Comparison of ENCODE assay signal across 23 mouse cellular contexts in genomic region chr13:12372755-12373154, GRCm38 (mm10). TPM values are rescaled to one million over a fixed set of nuclear protein-coding genes. Genes with fewer than 3 reads are reported as not detected.
"Had no signal": no experiment of that assay in that cellular context is flagged by ENCODE, and none has a peak within 500 bp of the region (broad histone marks: within the 10 kb centered on the region; RNA-seq: fewer than 3 reads in every experiment).

No protein-coding gene starts in this region.

- H3K9ac ChIP-seq: limb, embryonic 13.5 days; liver, embryonic 12.5 days; liver, embryonic 15.5 days; lung, embryonic 15.5 days; midbrain, embryonic 13.5 days; neural tube, embryonic 13.5 days; stomach, embryonic 15.5 days had no signal

- ATAC-seq: liver, embryonic 12.5 days; midbrain, embryonic 13.5 days; midbrain, embryonic 16.5 days had no signal

- H3K27ac ChIP-seq: limb, embryonic 10.5 days; limb, embryonic 13.5 days; liver, embryonic 12.5 days; liver, embryonic 15.5 days; lung, embryonic 15.5 days; midbrain, embryonic 10.5 days; midbrain, embryonic 13.5 days; neural tube, embryonic 13.5 days; stomach, embryonic 15.5 days had no signal

- H3K4me1 ChIP-seq: limb, embryonic 10.5 days; limb, embryonic 13.5 days; liver, embryonic 12.5 days; liver, embryonic 15.5 days; lung, embryonic 15.5 days; megakaryocyte, embryonic 14.5 days; midbrain, embryonic 10.5 days; neural tube, embryonic 13.5 days; stomach, embryonic 15.5 days had no signal

- H3K27me3 ChIP-seq: limb, embryonic 13.5 days; liver, embryonic 12.5 days; liver, embryonic 15.5 days; lung, embryonic 15.5 days; midbrain, embryonic 13.5 days; neural tube, embryonic 13.5 days; stomach, embryonic 15.5 days had no signal

- H3K9me3 ChIP-seq: limb, embryonic 10.5 days; limb, embryonic 13.5 days; liver, embryonic 12.5 days; liver, embryonic 15.5 days; lung, embryonic 15.5 days; megakaryocyte, embryonic 14.5 days; midbrain, embryonic 10.5 days; midbrain, embryonic 13.5 days; neural tube, embryonic 13.5 days; stomach, embryonic 15.5 days had no signal

- H3K36me3 ChIP-seq: limb, embryonic 10.5 days; limb, embryonic 13.5 days; liver, embryonic 12.5 days; liver, embryonic 15.5 days; lung, embryonic 15.5 days; midbrain, embryonic 10.5 days; midbrain, embryonic 13.5 days; neural tube, embryonic 13.5 days; stomach, embryonic 15.5 days had no signal

- H3K4me3 ChIP-seq: limb, embryonic 10.5 days; limb, embryonic 13.5 days; liver, embryonic 12.5 days; liver, embryonic 15.5 days; lung, embryonic 15.5 days; megakaryocyte, embryonic 14.5 days; midbrain, embryonic 10.5 days; midbrain, embryonic 13.5 days; myocyte; neural tube, embryonic 13.5 days; stomach, embryonic 15.5 days had no signal

- H3K4me2 ChIP-seq: limb, embryonic 13.5 days; liver, embryonic 12.5 days; liver, embryonic 15.5 days; lung, embryonic 15.5 days; midbrain, embryonic 13.5 days; neural tube, embryonic 13.5 days; stomach, embryonic 15.5 days had no signal

- DNase-seq: kidney, postnatal 14 days; kidney, postnatal 4 days; liver; lung, adult 18-20 months; lung, postnatal 10 days; lung, postnatal 36 days; retina, postnatal 1 day; right cerebral cortex, postnatal 25 days; spleen, adult 18-20 months; thymus, postnatal 25 days had no signal

RNA-seq across cellular contexts. Expression of gene Actn2, which starts 32.2 kb away (rescaled TPM):
- total RNA-seq: monocyte, adult 5-6 weeks had no signal
